Mouse (Mus musculus) lung, postnatal 25 days (tissue): ENCODE measurements at regions not wholly inside any gene's neighbourhood (a gene's known extent, or its start where the extent isn't known, plus 50 kb on each side); places are given as distances from the start of the nearest gene placed in this dataset.

ENCODE experiments used
- DNase-seq: peaks from one replicate; pipeline ENCODE4 v3.0.0; 2022; ENCODE audit warnings: low spot score

DNA sequence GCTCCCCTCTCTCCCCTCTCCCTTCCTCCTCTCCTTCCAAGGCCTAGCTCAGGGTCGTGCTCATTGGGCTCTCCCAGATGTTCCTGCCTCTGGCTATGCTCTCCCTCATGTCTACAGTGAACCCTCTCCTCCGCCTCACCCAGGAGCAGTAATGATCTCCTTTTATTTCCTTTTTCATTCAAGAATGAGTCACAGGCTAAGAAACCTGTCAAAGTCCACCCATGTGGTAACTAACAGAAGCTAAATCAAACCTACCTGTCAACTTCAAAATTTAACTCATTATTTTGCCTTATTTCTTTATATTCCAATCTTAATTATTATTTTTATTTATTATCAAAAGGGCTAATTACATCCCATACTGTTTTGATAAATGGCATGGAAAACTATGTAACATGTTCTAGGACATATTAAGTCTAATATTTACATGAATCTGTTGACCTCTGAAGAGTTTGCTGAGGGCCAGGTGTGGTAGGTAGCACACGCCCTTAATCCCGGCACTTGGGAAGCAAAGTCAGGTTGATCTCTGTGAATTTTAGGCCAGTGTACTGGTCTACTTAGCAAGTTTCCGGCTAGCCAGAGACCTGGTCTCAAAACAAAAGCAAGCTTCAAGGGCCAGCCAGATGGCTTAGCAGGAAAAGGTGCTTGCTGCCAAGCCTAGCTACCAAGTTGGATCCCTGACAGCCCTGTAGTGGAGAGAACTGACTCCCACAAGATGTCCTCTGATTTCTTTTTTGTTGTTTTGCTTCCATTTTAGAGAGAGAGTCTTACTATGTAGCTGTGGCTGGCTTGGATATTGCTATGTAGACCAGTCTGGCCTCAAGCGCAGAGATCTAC, 51.9 kb upstream of the Slc16a1 start:
- DNase-seq = no peak

DNA sequence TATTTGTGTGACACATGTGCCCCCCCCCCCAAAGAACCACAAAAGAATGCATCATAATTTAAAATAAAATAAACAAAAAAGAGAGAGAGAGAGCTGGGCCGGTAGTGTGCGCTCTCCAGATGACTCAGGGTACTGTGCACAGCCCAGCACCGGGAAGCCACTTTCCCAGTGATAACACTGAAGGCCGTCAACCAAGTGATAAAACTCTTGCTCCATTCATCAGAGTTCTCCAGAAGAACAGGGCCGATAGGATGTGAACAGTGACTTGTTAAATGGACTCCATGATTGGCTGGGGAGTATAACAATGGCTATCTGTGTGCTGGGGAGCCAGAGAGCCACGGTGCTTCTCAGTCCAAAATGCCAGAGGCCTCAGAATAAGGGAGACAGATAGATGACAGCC, 53.2 kb upstream of the Slc16a1 start:
- no peak for DNase-seq

DNA sequence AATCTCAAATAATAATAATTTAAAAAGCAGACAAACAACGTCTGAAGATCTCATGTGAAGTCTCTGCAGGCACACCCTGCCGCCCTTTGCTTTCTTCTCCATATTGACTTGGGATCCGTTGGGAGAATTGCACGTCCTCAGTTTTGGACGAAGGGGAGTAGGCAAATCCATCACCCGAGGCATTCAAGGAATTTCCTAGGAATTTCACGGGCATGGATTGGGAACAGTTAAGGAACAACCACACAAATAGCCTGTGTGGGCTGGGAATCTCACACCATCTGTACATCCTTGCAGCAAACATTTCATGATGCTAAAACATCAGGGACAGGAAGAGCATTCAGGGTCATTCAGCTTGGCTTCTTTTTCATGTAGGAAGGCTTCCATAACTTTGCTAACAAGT, 55.2 kb upstream of the Slc16a1 start:
- no peak for DNase-seq

DNA sequence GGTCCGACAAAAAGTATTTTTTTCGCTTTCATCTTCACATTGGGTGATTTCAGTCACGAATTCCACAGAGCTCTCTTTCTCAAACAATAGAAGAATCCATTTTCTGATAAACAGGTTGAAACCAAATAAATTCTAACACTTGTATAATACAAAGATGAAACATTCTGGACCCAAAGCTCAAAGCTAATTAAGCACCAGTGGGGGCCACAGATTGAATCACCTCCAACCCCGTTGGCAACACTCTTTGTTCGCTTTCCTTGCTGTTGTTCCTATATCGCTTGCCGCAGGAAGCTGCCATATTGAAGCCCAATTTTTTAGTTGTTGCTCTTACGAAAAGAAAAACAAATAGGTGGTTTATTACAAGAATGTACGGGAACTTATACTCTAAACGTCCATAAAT, 55.9 kb upstream of the Slc16a1 start:
- no peak for DNase-seq

DNA sequence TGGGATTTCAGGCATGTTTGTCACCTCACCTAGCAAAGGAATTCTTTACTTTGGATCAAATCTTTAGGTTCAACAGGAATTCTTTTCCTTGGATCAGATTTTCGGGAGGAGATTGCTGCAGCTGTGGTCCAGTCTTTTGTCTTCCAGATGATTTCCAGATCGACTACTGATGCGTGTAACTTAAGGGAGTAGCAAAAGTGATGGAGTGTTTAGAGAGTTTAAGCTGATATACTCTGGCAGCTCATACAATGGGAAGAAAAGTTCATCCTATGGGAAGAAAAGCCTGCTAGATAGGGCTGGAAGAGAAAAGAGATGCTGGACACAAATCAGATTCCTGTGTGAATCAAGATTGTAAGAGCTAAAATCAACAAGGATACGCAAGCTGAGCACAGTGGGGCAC, 59.3 kb upstream of the Slc16a1 start:
- DNase-seq = no peak

DNA sequence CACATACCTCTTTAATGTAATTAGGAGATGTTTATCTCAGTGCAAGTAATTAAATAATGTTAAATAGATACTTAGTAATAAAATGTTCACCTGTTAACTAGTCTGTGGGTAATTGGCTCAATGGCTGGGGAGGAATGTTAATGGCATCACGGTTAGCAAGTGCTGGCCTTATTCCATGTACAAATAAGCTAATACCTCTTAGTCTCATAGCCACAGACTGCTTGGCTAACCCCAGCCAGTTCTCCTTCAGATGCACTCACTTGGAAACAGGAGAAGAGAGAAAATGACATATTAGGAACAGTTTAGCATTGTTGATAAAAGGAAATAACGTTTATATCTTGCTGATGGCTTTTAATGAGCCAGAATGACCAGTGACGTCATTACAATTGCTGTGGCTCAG, 60.1 kb upstream of the Slc16a1 start:
- DNase-seq = no peak

DNA sequence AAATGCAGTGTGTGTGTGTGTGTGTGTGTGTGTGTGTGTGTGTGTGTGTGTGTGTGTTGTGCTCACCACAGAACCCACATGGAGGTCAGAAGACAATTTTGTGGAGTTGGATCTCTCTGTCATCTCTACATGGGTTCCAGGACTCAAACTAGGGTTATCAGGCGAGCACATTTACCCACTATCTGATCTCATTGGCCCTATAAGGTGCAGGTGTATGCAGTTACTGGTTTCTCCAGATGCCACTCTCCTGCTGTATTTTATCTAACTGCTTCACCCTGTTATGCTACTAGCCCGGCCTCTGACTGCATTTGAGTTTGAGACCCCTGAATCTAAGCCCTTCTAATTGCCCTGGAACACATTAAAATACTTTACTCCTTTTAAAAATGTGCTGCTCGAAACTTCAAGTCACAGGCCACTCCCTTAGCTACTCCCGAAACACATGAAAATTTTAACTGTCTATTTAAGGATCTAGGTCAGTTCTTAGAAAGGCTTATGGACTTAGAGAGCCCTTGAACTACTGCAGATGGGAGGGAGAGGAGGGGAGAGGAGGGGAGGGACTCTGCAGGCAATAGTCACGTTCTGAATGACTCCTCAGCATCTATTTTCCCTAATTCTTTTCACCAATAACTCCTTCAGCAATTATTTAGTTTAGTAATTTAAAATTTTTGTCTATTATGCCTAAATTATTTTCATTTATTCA, 61.1 kb upstream of the Slc16a1 start:
- no peak for DNase-seq

DNA sequence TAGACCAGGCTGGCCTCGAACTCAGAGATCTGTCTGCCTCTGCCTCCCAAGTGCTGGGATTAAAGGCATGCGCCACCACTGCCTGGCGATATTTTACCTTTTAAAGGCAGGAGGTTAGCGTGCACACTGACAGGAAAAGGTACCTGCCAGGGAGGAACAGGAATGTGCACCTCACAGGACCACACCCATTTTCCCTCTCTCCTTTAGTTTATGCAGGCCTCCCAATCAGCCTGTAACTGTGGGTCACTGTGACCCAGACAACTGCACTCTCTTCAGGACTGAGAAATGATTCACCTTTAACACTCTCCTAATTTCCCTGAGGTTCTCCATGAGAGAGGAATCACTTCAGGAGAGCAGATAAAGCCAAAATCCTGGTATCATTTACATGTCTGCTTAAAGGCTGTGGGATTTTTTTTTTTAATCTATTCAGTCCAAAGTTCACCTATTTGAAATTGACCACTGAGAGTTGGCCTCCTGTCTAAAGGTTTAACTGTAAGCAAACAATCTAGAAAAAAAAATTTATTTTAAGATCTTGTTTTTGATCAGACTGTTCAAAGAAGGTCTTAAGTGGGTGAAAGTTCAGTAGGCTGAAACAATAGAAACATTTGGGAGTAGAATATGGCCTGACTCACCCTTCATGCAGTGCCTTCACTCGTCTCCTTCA, 61.7 kb upstream of the Lrig2 start:
- no peak for DNase-seq

DNA sequence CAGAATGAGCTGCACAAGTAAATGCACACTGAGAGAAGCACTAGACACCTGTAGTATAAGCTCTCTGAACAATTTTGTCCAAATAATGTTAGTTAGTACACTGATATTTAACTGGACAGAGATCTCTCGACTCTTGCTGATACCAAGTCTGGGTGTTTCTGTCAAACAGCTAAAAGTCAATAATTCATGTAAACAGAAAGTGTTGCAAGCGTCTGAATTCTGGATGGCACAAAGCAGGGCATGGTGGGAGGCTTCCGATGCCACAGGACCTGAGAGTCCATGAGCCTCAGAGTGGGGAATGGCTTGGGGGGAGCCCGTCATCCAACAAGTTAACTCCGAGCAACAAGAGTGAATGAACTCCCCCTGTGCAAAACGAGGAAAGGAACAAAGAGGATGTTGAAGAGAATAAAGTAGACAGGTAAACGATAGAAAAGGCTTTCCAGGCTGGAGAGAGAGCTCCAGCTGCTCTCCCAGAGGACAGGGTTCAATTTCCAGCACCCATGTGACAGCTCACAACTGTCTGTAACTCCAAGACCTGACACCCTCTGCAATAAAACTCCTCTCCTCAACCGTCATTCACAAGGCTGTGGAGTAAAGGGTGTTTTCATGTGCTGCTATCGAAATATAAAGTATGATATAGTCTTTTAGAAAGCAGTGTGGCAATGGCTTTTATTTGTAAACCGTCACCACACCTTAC, 60.4 kb upstream of the Lrig2 start:
- no peak for DNase-seq

DNA sequence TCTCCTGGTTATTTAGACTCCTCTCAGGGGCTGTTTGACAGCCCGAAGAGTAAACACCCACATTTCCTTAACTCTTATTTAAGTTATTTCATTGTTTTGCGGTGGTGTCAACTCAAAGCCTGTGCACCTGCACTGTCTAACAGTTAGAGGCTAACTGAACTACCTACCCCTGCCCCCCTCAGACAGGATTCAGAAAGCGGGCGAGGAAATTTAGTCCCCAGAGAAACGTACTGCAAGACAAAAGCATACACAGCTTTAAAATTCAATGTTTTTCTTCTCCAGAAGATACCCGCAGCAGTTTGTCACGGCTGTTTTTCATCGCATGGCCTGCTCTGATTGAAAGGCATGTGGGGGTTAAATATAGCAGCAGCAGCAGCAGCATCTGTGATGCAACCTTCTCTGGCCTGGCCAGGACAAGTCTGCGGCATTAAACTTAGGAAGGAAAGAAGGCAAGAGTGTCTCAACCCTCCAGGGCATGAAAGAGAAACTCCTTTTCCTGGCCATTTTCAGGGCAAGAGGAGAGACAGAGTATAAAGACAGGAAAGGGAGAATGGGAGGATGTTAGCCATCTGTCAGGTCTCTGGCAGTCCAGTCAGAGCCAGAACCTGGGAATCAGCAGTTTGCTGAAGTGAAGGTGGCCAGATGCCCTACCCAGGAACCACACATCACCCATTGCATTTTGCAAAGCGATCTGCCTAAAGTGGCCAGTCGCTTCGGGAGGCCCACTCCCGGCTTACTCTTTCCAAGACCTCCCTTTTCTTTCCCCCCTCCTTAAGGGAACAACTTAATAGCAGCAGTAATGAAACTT, 53.9 kb upstream of the Lrig2 start:
- no peak for DNase-seq

DNA sequence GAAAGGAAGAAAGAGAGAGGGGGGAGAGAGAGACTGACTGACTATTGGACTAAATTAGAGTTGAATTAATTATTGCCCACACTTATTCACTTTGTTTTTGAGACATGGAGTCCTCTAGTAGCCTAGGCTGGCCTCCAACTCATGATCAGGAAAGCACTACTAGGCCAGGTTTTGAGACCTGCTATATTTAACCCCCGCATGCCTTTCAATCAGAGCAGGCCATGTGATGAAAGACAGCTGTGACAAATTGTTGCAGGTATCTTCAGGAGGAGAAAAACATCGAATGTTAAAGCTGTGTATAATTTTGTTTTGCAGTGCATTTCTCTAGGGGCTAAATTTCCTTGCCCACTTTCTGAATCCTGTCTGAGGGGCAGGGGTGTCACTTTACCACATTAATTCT, 53.1 kb upstream of the Lrig2 start:
- no peak for DNase-seq

DNA sequence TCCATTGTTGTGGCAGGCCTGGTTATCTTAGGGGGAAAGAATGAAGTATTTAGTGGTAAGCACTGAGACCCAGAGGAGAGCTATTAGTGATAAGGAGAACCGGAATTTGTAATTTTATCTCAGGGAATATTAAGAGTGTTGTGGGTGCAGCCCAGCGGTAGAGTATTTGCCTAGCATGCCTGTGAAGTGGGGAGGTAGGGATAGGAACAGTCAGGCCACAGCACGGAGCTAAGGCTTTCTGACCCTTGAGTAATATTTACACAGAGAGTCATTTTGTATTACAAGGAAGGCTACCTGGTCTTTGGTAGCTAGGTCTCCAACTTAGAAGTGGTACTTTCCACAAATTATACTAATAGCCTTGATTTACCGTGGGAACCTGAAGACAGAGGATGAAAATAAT, 49.8 kb upstream of the Lrig2 start:
- DNase-seq = peak; percentile 44
